Mouse (Mus musculus) ES-E14 (cell line): Measurements from ENCODE around the gene Susd2. TPM values are rescaled to one million over a fixed set of nuclear protein-coding genes. Genes with fewer than 3 reads are reported as not detected.

Experiments used
- DNase-seq: peaks from one replicate; pipeline ENCODE4 v3.0.0-alpha.2; 2013; ENCODE audit warnings: low read depth, low spot score
- H3K27ac ChIP-seq: 2 replicates; pipeline ENCODE4 v1.5.1; 2012; ENCODE audit warnings: low read depth, mild to moderate bottlenecking, low read length, moderate library complexity, mixed read lengths; ENCODE audit not compliant: poor library complexity, insufficient read depth, severe bottlenecking
- H3K36me3 ChIP-seq: 2 replicates; pipeline ENCODE4 v1.6.1; 2012; ENCODE audit warnings: mild to moderate bottlenecking, low read length, moderate library complexity, mixed read lengths; ENCODE audit not compliant: control insufficient read depth, poor library complexity, insufficient read depth, severe bottlenecking
- H3K4me1 ChIP-seq, 2 experiments: fragments of 150-350 bp in 1 of 2; sonication (generic) in 1 of 2; 2 replicates each; pipeline ENCODE4 v1.6.1; 2012; ENCODE audit warnings: low read length in 2 of 2, mild to moderate bottlenecking in 1 of 2, mixed read lengths in 1 of 2; ENCODE audit not compliant: control insufficient read depth in 2 of 2, insufficient read depth in 2 of 2, poor library complexity in 1 of 2
- H3K4me3 ChIP-seq, 2 experiments: fragments of 150-350 bp in 1 of 2; sonication (generic) in 1 of 2; 2 replicates each; pipeline ENCODE4 v1.5.1; 2012; ENCODE audit warnings: low read length in 2 of 2, low read depth in 1 of 2, mild to moderate bottlenecking in 1 of 2, mixed read lengths in 1 of 2; ENCODE audit not compliant: insufficient read depth in 1 of 2, poor library complexity in 1 of 2, severe bottlenecking in 1 of 2
- H3K9ac ChIP-seq: 2 replicates; pipeline ENCODE4 v1.6.1; 2012; ENCODE audit warnings: low read depth, mild to moderate bottlenecking, low read length, mixed read lengths; ENCODE audit not compliant: poor library complexity, insufficient read depth, severe bottlenecking
- H3K9me3 ChIP-seq: fragments of 150-350 bp; sonication (generic); 2 replicates; pipeline ENCODE4 v1.6.1; 2012; ENCODE audit warnings: low read depth, mild to moderate bottlenecking, low read length; ENCODE audit not compliant: control insufficient read depth, insufficient read depth
- CHD2 ChIP-seq: IDR thresholded peaks from 2 replicates; pipeline ENCODE4 v1.6.1; 2014; ENCODE audit warnings: mild to moderate bottlenecking, low read depth, low read length, inconsistent platforms
- HCFC1 ChIP-seq: IDR thresholded peaks from 2 replicates; pipeline ENCODE4 v1.6.1; 2012; ENCODE audit warnings: low read length, inconsistent platforms, borderline replicate concordance; ENCODE audit not compliant: insufficient read depth
- MAFK ChIP-seq: IDR thresholded peaks from 2 replicates; pipeline ENCODE4 v1.6.1; 2014; ENCODE audit warnings: mild to moderate bottlenecking, low read depth, low read length, inconsistent platforms; ENCODE audit not compliant: insufficient read depth
- ZC3H11A ChIP-seq: IDR thresholded peaks from 2 replicates; pipeline ENCODE4 v1.6.1; 2012; ENCODE audit warnings: low read depth, mild to moderate bottlenecking, inconsistent platforms, low read length, borderline replicate concordance
- ZNF384 ChIP-seq: IDR thresholded peaks from 2 replicates; pipeline ENCODE4 v1.6.1; 2012; ENCODE audit warnings: low read depth, low read length, inconsistent platforms
- in situ Hi-C, 2 experiments: fragments of 600-800 bp; cut with MboI; formaldehyde crosslinking; loops; one replicate each; pipeline ENCODE4 v1.15.1; 2025; ENCODE audit warnings: low sequenced_read_pairs in 2 of 2, inconsistent platforms in 1 of 2; ENCODE audit not compliant: unreplicated experiment in 2 of 2
- total RNA-seq: library from RNA; depleted of rRNA; stranded (reverse); fragments of 300-350 nt; gene quantifications from 2 replicates; pipeline ENCODE4 v1.2.3, GENCODE M21; 2012

The Susd2 gene
- total RNA-seq, 1 experiment: 10.4 TPM

DNA sequence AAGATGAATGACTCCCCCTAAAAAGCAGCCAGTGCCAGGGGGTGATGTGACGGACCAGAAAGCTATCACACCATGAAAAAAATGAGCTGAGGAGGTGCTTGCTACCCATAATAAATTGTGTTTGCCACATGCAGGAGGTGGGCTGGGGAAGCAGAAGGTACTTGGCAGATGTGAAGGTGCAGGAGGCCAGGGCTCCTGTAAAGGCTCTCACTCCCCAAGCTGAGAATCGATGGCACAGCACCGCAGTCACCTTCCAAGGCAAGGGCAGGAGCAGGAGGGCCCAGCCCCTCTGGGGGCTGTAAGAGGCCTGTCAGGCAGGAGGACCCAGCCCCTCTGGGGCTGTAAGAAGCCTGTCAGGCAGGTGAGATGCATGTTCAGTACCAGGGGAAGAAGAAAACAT, 18.1 kb upstream of the Susd2 start:
- H3K27ac ChIP-seq: no peak overlapping the region
- TF ChIP-seq ZC3H11A: no peak
- TF ChIP-seq HCFC1: no peak
- TF ChIP-seq ZNF384: no peak
- no peak for TF ChIP-seq CHD2
- no peak for TF ChIP-seq MAFK
- no peak overlapping the region for H3K9ac ChIP-seq
- in situ Hi-C loops: no loop called here
- H3K4me1 ChIP-seq: peaks cover 0 to 4% of the 10 kb centered on the region in 2 experiments; a peak in 1 of 4 replicates
- peaks cover 43% of the 10 kb centered on the region for H3K36me3 ChIP-seq
- H3K9me3 ChIP-seq: no peaks in the 10 kb centered on the region
- no peak overlapping the region for H3K4me3 ChIP-seq
- no peak for DNase-seq

DNA sequence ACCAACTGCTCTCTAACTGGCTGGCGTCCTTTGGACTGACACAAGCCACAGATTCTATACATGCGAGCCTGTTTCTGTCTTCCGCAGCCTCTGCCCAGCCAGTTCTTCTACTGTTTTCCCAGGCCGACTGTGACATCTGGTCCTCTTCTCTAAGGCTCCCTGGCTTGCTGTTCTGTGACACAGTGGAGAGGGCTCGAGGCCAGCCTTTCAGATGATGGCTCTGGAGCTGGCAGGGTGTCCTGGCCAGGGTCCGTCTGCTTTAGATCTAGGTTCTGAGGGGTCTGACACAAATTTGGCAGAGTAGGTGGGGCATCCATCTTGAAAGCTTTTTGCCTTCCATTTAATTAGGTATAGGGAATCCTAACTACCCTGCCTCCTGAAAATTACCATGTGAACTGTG, 17.6 kb upstream of the Susd2 start:
- H3K9ac ChIP-seq: no peak overlapping the region
- peaks cover 46% of the 10 kb centered on the region for H3K36me3 ChIP-seq
- TF ChIP-seq MAFK (no peak), ZC3H11A (no peak), ZNF384 (no peak), HCFC1 (no peak), CHD2 (no peak)
- no peak overlapping the region for H3K27ac ChIP-seq
- H3K4me3 ChIP-seq: no peak overlapping the region
- H3K9me3 ChIP-seq: no peaks in the 10 kb centered on the region
- in situ Hi-C loops: no loop called here
- no peaks in the 10 kb centered on the region for H3K4me1 ChIP-seq
- DNase-seq: no peak

DNA sequence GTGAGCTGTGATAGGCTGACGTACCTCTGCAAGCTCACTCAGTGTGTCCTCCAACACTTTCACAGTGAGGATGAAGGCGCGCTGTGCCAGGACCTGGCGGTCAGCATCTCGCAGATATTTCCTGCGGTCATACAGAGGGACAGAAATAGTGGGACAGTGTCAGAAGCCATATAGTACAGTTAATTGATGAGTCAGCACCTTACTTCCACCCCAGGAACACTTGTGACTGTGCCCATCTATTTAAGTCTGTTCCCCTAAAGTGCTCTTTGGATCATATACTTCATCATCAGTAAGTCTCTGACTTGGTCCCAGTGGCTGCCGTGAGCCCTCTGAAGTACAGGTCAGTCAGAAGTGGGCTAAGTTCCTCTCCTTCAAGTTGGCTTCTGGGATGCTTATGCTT, 14.0 kb upstream of the Susd2 start:
- DNase-seq: no peak
- Histone ChIP-seq H3K9me3 (no peaks in the 10 kb centered on the region), H3K36me3 (peaks cover 57% of the 10 kb centered on the region), H3K9ac (no peak overlapping the region), H3K4me1 (no peaks in the 10 kb centered on the region), H3K4me3 (no peak overlapping the region), H3K27ac (peak overlapping the region; percentile 10; the same call in 1 of the 2 replicates)
- in situ Hi-C loops: no loop called here
- TF ChIP-seq ZNF384 (no peak), MAFK (peak; percentile 78)

DNA sequence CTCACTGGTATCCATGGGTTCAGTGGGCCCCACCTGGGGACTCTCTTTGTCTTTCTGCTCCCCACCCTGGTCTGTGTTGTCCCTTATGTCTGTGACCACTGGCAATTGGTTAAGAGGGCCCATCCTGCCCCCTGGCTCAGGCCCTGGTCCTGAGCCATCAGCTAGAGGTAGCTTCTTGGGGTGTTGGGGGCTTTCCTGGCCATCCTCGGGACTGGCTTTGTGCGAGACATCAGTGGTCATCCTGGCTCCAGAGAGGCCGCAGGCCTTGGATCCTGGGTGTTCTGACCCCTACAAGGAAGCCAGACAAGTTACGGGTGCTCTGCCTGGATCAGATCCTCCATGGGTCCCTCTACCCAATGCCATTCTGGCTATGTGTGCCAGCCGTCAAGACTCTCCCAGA, 13.4 kb upstream of the Susd2 start:
- no peak overlapping the region for H3K27ac ChIP-seq
- H3K9me3 ChIP-seq: no peaks in the 10 kb centered on the region
- DNase-seq: no peak
- peaks cover 61% of the 10 kb centered on the region for H3K36me3 ChIP-seq
- in situ Hi-C loops: no loop called here
- H3K9ac ChIP-seq: no peak overlapping the region
- TF ChIP-seq HCFC1 (no peak), MAFK (no peak), ZC3H11A (no peak), ZNF384 (no peak), CHD2 (no peak)
- no peak overlapping the region for H3K4me3 ChIP-seq
- no peaks in the 10 kb centered on the region for H3K4me1 ChIP-seq

DNA sequence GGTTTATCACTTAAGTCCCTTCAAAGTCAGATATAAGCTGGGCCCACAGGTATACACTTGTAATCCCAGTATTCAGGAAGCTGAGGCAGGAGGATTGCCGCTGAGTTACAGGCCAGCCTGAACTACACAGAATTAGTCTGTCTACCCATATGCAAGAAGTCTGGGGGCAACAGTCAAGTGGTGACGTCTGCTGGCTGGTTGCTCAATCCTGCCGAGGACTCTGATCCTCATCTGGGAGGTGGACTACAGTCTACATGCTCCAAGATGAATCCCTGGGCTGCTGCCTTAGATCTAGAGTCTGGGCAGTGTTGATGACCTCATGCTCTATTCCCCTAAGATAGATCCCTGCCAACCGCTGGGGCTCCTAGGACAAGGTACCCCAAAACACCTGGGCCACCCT, 10.2 kb upstream of the Susd2 start:
- DNase-seq: no peak
- Histone ChIP-seq H3K9me3 (no peaks in the 10 kb centered on the region), H3K4me3 (no peak overlapping the region), H3K4me1 (peaks cover 12 to 21% of the 10 kb centered on the region in 2 experiments), H3K27ac (no peak overlapping the region), H3K36me3 (peaks cover 66% of the 10 kb centered on the region), H3K9ac (no peak overlapping the region)
- in situ Hi-C loops: no loop called here
- TF ChIP-seq HCFC1 (no peak), CHD2 (no peak), ZNF384 (no peak), MAFK (no peak), ZC3H11A (no peak)
